Mouse (Mus musculus) thymus, adult 2 months (tissue): ENCODE data around the gene Plch2.

Experiments
- CTCF ChIP-seq: fragments of 200-500 bp; IDR thresholded peaks from 2 replicates; pipeline ENCODE4 v1.5.1; 2012; ENCODE audit warnings: mild to moderate bottlenecking, control low read depth, low read length, moderate library complexity, borderline replicate concordance; ENCODE audit not compliant: control insufficient read depth, poor library complexity, insufficient read depth; ENCODE audit errors: extremely low read depth
- POLR2A ChIP-seq: fragments of 200-500 bp; IDR thresholded peaks from 2 replicates; pipeline ENCODE4 v1.6.1; 2012; ENCODE audit warnings: mild to moderate bottlenecking, low read length, control low read depth, moderate library complexity; ENCODE audit not compliant: control insufficient read depth, poor library complexity, insufficient read depth; ENCODE audit errors: extremely low read depth

DNA sequence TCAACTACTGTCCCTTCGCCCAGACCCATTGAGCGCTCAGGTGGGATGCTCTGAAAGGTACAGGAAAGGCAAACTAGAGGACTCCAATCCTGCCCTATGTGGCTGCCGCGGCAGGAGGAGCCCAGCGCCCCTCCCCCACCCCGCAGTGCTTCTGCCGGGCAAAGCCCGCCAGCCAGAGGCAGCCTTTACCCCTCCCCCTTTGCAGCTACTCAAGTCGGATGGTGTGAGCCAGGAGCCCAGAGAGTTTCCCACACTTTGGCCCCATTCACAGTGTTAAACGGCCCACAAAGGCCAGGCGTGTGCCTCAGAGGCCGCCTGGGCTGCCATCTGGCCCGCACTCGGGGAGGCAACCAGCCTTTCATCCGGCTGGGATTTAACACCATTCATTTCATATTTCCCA, 98.4 kb downstream of the Plch2 start:
- TF ChIP-seq POLR2A (no peak), CTCF (no peak)
